Mouse (Mus musculus) lung, postnatal 0 days (tissue): ENCODE measurements at regions not wholly inside any gene's neighbourhood (a gene's known extent, or its start where the extent isn't known, plus 50 kb on each side); places are given as distances from the start of the nearest gene placed in this dataset.

Source experiments
- CTCF ChIP-seq: IDR thresholded peaks from 2 replicates; pipeline ENCODE4 v1.5.1; 2016; ENCODE audit warnings: antibody characterized with exemption, mild to moderate bottlenecking
- EP300 ChIP-seq: IDR thresholded peaks from 2 replicates; pipeline ENCODE4 v1.6.1; 2016; ENCODE audit warnings: antibody characterized with exemption, mild to moderate bottlenecking, control low read depth

- TF ChIP-seq CTCF (no peak), EP300 (no peak)
Measured at GRCm38 (mm10) chr12:9751261-9752078, 181.6 kb downstream of the Osr1 start.
